Mouse (Mus musculus) G1E (cell line): ENCODE measurements around the gene Cd81. TPM values are rescaled to one million over a fixed set of nuclear protein-coding genes. Genes with fewer than 3 reads are reported as not detected.

Experiments used
- ATAC-seq: 2 replicates; pipeline ENCODE4 v1.8.0; 2016; ENCODE audit warnings: mild to moderate bottlenecking; ENCODE audit not compliant: insufficient number of reproducible peaks, poor library complexity, low FRiP score, severe bottlenecking; ENCODE audit errors: extremely low read depth
- DNase-seq: peaks from one replicate; pipeline ENCODE4 v3.0.0; 2012; ENCODE audit warnings: low spot score
- H3K27me3 ChIP-seq: 2 replicates; pipeline ENCODE4 v1.6.1; 2012; ENCODE audit warnings: mild to moderate bottlenecking, low read length, inconsistent platforms; ENCODE audit not compliant: insufficient read depth
- H3K36me3 ChIP-seq: replicated peaks from 2 replicates; pipeline ENCODE3; 2012; ENCODE audit warnings: mild to moderate bottlenecking, inconsistent platforms
- H3K4me1 ChIP-seq: 2 replicates; pipeline ENCODE4 v1.6.1; 2012; ENCODE audit warnings: low read depth, low read length, inconsistent platforms, mixed read lengths; ENCODE audit not compliant: insufficient read depth
- H3K4me3 ChIP-seq: 2 replicates; pipeline ENCODE4 v1.5.1; 2012; ENCODE audit warnings: low read depth, mild to moderate bottlenecking, inconsistent platforms, low read length, moderate library complexity, mixed read lengths
- H3K9me3 ChIP-seq: replicated peaks from 2 replicates; pipeline ENCODE4 v1.6.1; 2012; ENCODE audit warnings: inconsistent platforms
- CTCF ChIP-seq: IDR thresholded peaks from 2 replicates; pipeline ENCODE4 v1.5.1; 2012; ENCODE audit warnings: low read depth, low read length, inconsistent platforms, mixed read lengths
- GATA1 ChIP-seq: IDR thresholded peaks from 2 replicates; pipeline ENCODE4 v1.6.1; 2012; ENCODE audit warnings: borderline replicate concordance, low read length, inconsistent platforms, mixed read lengths
- GATA2 ChIP-seq: IDR thresholded peaks from 2 replicates; pipeline ENCODE4 v1.6.1; 2012; ENCODE audit warnings: low read depth, low read length, inconsistent platforms, borderline replicate concordance
- POLR2AphosphoS5 ChIP-seq: IDR thresholded peaks from 2 replicates; pipeline ENCODE4 v1.6.1; 2012; ENCODE audit warnings: low read depth, low read length, inconsistent platforms; ENCODE audit not compliant: insufficient replicate concordance
- TAL1 ChIP-seq: conservative IDR thresholded peaks from 2 replicates; pipeline ENCODE4 v1.6.1; 2012; ENCODE audit warnings: low read depth, low read length, inconsistent platforms, mixed read lengths
- polyA plus RNA-seq: library from polyadenylated mRNA; stranded (reverse); fragments of >175 nt; gene quantifications from 2 replicates; pipeline ENCODE4 v1.2.3, GENCODE M21; 2012
- total RNA-seq, 2 experiments: library from RNA; stranded (forward) in 1 of 2; stranded (reverse) in 1 of 2; fragments of 200-1000 nt in 1 of 2; fragments of >200 nt in 1 of 2; fragmentation: Nextera tagmentation in 1 of 2; gene quantifications; 2 replicates each; pipeline ENCODE4 v1.2.3; 2014 to 2017

Cd81 gene
- total and polyA plus RNA-seq, 3 experiments: 187 to 192 (median 191) TPM

DNA sequence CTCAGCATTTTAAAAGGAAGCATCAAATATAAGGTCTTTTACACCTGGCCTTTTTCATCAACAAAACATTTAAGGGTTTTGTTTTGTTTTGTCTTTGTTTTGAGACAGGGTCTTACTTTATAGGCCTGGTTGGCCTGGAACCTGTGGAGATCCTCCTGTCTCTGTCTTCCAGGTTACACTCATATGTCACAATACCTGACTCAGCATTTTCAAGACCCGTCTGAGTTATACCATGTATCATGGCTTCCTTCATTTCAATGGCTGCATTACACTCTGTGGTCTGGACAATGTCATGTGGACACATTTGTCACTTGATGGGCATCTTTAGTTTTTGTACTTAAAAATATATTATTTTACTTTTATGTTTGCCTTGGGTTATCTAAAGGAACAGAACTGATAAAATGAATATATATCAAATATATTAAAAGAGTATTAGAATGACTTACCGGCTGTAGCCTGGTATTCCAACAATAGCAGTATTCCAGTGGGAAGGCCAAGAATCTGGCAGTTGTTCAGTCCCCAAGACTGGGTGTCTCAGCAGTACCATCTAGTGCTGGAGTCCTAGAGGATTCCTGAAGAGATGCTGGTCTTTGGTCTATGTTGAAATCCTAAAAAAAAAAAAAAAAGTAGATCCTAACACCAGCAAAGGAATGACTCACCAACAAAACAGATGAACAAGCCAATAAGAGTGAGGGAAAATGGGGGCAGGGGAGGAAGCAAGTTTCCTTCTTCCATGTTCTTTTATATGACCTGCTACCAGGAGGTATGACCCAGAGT, 8.3 kb upstream of the Cd81 start:
- no peak for DNase-seq
- Histone ChIP-seq H3K27me3 (peaks cover 18% of the 10 kb centered on the region), H3K4me3 (no peak overlapping the region), H3K36me3 (no peaks in the 10 kb centered on the region), H3K4me1 (peaks cover 17% of the 10 kb centered on the region), H3K9me3 (peaks cover 4% of the 10 kb centered on the region; the same call in 1 of the 2 replicates)
- ATAC-seq: no peak
- TF ChIP-seq POLR2AphosphoS5 (no peak), GATA1 (no peak), GATA2 (no peak), CTCF (no peak), TAL1 (no peak)

DNA sequence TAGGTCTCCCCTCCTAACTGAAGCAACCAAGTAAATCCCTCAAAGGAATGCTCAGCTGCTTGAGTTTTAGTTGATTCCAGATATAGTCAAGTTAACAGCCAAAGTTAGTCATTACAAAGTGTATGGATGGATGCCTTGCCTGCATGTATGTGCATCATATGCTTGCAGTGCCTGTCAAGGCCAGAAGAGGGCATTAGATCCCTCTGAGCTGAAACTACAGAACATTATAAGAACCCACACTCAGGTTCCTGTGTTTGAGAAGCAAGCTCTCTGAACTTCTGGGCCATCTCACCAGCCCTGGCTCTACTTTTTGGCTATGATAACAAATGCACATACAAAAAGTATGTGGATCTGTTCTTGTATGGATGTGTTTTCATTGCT, 7.7 kb upstream of the Cd81 start:
- no peak overlapping the region for H3K4me3 ChIP-seq
- H3K9me3 ChIP-seq: peaks cover 4% of the 10 kb centered on the region; the same call in 1 of the 2 replicates
- ATAC-seq (no peak), DNase-seq (no peak)
- H3K36me3 ChIP-seq: no peaks in the 10 kb centered on the region
- H3K4me1 ChIP-seq: peaks cover 17% of the 10 kb centered on the region
- TF ChIP-seq TAL1 (no peak), GATA2 (no peak), GATA1 (no peak), CTCF (no peak), POLR2AphosphoS5 (no peak)
- peaks cover 18% of the 10 kb centered on the region for H3K27me3 ChIP-seq

DNA sequence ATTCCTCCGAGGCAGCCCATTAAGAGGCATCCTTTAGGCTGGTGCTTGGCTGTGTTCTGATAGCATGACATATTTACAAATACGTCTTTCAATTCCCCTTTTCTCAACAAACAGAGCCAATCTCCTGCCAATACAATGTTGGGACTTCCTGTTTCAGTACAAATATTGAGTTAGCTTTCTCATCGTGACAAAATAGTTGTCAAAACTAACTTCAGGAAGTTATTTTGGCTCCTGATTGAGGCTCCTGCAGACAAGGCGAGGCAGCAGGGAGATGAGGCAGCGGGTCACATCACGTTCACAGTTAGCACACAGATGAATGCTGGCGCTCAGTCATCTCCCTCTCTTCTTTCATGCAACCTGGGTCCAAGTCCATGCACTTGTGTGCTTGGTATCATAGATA, 6.2 kb upstream of the Cd81 start:
- Histone ChIP-seq H3K9me3 (peaks cover 4% of the 10 kb centered on the region; the same call in 1 of the 2 replicates), H3K4me3 (no peak overlapping the region), H3K36me3 (no peaks in the 10 kb centered on the region), H3K27me3 (peaks cover 14% of the 10 kb centered on the region), H3K4me1 (peaks cover 16% of the 10 kb centered on the region)
- DNase-seq: no peak
- no peak for ATAC-seq
- no peak for TF ChIP-seq CTCF
- no peak for TF ChIP-seq GATA1
- TF ChIP-seq GATA2: no peak
- no peak for TF ChIP-seq TAL1
- no peak for TF ChIP-seq POLR2AphosphoS5

GRCm38 (mm10) chr7:143049331-143049730, 3.2 kb upstream of the Cd81 start:
- ATAC-seq (no peak), DNase-seq (no peak)
- peaks cover 5% of the 10 kb centered on the region for H3K36me3 ChIP-seq
- TF ChIP-seq GATA1 (no peak), CTCF (no peak), POLR2AphosphoS5 (no peak)
- H3K9me3 ChIP-seq: peaks cover 7% of the 10 kb centered on the region
- peaks cover 26% of the 10 kb centered on the region for H3K4me1 ChIP-seq
- no peak overlapping the region for H3K4me3 ChIP-seq
- peaks cover 5% of the 10 kb centered on the region; the same call in 1 of the 2 replicates for H3K27me3 ChIP-seq

DNA sequence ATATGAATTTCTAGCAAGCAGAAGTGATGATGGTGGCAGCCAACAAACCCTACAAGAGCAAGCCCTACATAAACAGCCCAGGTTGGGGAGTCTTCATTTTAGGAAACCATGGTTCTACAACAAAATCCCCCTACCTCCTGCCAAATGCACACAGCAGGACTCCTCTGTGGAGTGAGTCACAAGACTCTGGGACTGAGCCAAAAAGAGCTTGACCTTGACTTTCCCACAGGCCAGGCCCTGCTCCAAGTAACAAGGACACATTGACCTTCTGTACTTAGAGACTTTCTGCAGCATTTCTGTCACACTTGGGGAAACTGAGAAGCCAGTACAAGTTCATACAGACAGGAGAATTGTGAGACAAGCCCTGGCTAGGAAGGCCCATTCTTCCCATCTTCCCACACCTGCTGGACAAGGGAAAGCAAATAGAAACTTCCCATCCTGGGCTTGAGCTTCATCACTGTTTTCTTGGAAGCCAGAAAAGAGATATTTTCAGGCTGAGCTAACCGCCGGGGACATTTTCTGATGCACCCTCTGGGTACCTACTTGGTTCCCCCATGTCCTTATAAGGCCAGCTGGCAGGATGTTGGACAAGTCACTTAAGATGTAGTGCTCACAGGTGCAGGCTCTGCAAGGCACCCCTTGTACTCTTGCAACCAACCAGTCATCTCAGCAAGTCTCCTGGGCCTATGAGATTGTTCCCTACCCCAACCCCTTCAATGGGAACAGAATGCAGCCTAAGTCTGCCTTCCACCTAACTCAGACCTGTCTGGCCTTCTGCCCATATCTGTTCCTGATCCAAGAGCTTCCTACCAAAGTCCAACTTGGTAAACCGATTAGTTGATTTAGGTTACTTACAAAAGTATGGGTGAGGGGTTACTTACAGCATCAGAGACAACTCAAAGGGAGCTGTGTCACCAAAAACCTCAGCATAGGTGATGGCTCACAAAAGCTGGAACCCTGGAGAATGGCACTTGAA, 2.4 kb upstream of the Cd81 start:
- H3K27me3 ChIP-seq: peaks cover 5% of the 10 kb centered on the region; the same call in 1 of the 2 replicates
- peaks cover 34% of the 10 kb centered on the region for H3K4me1 ChIP-seq
- TF ChIP-seq GATA1 (no peak), GATA2 (no peak), TAL1 (no peak), POLR2AphosphoS5 (no peak), CTCF (no peak)
- DNase-seq (no peak), ATAC-seq (no peak)
- H3K9me3 ChIP-seq: peaks cover 2% of the 10 kb centered on the region; the same call in 1 of the 2 replicates
- peaks cover 9% of the 10 kb centered on the region for H3K36me3 ChIP-seq
- no peak overlapping the region for H3K4me3 ChIP-seq

DNA sequence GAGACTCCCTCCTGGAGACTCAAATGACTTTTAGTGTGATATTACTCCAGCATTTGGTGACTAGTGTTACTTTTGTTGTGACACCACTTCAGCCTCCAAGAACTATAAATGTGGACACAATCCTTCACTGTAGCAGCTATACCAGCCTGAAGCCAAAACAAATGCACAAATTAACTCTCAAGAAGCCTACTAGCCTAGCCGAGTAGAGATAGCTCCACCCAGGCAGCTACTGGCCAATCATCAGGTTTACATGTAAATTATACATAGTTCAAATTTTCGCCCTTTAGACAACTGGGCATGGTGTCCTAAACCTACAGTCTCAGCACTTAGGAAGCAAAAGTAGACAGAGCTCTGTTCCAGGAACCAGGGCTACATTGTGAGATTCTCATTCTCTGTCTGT, 1.2 kb upstream of the Cd81 start:
- H3K9me3 ChIP-seq: peaks cover 2% of the 10 kb centered on the region; the same call in 1 of the 2 replicates
- peaks cover 46% of the 10 kb centered on the region for H3K4me1 ChIP-seq
- no peak overlapping the region for H3K4me3 ChIP-seq
- ATAC-seq (no peak), DNase-seq (no peak)
- peaks cover 11% of the 10 kb centered on the region; the same call in 1 of the 2 replicates for H3K27me3 ChIP-seq
- H3K36me3 ChIP-seq: peaks cover 19% of the 10 kb centered on the region
- no peak for TF ChIP-seq GATA1
- TF ChIP-seq CTCF: no peak
- TF ChIP-seq POLR2AphosphoS5: no peak
- no peak for TF ChIP-seq TAL1
- TF ChIP-seq GATA2: no peak
